Mouse (Mus musculus) ovary, adult 10 weeks (tissue): ENCODE measurements around the gene Taar6. TPM values are rescaled to one million over a fixed set of nuclear protein-coding genes. Genes with fewer than 3 reads are reported as not detected.

Experiments
- polyA plus RNA-seq: library from polyadenylated mRNA; stranded (reverse); fragments of 350-450 nt; fragmentation: Illumina TruSeq; extraction: RNeasy Lipid Tissue Mini Kit (QIAGEN cat#74804); gene quantifications from one replicate; pipeline ENCODE4 v1.2.3, GENCODE M21; 2014

Gene Taar6
- not detected for polyA plus RNA-seq

DNA sequence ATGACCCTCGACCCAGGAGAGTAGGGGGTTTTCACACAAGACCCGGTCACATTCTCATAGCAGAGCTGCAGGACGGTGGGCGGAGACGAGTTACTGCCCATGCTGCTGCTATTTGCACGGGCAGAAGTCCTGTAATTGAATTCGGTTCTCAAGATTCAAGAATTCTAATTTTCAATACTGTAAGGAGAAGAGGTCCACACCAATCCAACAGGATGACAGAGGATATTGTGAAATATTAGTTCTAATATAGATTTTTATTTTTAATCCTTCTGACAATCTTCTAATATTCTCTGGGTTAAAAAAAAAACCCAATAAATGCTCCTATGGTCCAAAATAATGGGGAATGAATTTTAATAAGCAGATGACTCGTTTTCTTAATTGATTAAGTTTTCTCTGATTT, at the start of gene Taar6:
Gene Taar6, minus strand, starts transcription at position 101 of the 400 bp plus-strand sequence.

DNA sequence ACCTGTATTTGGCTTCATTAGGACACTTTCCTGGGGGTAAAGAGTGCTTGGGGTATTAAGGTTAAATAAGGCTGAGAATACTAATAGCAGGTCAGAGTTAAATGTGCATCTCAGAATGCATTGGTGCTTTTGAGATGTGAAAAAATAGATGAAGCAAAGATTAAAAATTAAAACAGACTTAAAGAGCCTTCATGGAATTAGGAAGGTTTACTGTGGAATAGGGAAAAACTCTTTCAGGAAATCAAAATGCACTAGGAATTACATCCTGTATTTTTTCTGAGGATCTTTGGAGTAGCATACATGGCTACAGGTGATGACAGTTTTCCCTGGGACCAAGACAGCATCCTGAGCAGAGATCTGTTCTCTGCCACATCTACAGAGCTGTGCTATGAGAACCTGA, 41.5 kb upstream of the Taar6 start, which contains the start of gene Taar7d:
Gene Taar7d, plus strand, starts transcription at position 301 of the 400 bp plus-strand sequence.

DNA sequence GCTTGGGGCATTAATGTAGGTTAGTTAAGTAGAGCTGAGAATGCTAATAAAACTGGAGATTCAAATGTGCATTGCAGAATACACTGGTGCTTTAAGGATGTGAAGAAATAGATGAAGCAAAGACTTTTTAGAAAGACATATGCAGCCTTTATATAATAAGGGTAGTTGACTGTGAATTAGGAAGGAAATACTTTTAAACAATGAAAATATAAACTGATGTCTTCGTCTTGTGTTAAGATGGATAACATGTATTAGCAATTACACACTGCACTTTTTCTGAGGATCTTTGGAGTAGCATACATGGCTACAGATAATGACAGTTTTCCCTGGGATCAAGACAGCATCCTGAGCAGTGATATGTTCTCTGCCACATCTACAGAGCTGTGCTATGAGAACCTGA, 14.2 kb upstream of the Taar6 start, which contains the start of gene Taar7b:
Gene Taar7b, plus strand, starts transcription at position 301 of the 400 bp plus-strand sequence.

DNA sequence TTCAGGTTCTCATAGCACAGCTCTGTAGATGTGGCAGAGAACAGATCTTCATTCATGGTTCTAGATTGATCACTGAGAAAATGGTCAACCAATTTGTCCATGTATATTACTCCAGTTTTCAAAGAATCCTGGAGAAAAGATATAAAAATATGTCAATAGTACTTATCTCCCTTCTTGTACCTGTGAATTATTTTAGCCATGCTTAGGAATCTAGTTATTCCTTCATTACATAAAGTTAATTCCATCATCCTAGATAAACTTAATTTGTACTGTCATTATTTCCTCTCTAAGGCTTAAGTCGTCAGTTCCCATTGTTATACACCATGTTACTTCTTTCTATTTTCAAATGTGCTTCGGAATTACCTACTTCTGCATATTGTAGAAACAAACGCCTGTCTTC, 7.9 kb upstream of the Taar6 start, which contains the start of gene Taar7a:
Gene Taar7a, minus strand, starts transcription at position 101 of the 400 bp plus-strand sequence.

DNA sequence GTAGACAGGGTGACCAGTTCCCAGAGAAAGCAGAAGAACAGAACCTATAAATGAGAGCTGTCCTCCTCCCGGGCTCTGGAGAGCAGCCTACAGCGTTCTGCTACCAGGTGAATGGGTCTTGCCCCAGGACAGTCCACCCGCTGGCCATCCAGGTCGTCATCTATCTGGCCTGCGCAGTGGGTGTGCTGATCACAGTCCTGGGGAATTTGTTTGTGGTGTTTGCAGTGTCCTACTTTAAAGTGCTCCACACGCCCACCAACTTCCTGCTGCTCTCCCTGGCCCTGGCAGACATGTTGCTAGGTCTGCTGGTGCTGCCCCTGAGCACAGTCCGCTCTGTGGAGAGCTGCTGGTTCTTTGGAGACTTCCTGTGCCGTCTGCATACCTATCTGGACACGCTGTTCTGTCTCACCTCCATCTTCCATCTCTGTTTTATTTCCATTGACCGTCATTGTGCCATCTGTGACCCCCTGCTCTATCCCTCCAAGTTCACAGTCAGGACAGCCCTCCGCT, 14.7 kb downstream of the Taar6 start, which contains the start of gene Taar5:
Gene Taar5, plus strand, starts transcription at position 51 of the 510 bp plus-strand sequence.

DNA sequence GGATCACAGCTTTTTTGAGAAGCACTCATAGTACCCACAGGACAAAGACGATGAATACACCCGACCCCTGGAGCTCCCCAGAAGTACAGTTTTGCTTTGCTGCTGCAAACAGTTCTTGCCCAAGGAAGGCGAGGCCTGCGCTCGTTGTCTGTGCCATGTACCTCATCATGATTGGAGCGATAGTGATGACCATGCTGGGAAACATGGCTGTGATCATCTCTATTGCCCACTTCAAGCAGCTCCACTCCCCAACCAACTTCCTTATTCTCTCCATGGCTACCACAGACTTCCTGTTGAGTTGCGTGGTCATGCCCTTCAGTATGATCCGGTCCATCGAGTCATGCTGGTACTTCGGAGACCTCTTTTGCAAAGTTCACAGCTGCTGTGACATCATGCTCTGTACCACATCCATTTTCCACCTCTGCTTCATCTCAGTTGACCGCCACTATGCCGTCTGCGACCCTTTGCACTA, 25.0 kb downstream of the Taar6 start, which contains the start of gene Taar4:
Gene Taar4, plus strand, starts transcription at position 51 of the 472 bp plus-strand sequence.

DNA sequence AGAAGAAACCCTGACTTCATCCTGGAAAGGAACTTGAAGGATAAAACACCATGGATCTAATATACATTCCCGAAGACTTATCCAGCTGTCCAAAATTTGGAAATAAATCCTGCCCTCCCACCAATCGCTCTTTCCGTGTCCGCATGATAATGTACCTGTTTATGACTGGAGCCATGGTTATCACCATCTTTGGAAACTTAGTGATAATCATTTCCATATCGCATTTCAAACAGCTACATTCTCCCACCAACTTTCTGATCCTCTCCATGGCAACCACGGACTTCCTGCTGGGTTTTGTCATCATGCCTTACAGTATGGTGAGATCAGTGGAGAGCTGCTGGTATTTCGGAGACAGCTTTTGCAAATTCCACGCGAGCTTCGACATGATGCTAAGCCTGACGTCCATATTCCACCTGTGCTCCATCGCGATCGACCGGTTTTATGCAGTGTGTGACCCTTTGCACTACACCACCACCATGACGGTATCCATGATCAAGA, 35.9 kb downstream of the Taar6 start, which contains the start of gene Taar3:
Gene Taar3, plus strand, starts transcription at position 51 of the 498 bp plus-strand sequence.

DNA sequence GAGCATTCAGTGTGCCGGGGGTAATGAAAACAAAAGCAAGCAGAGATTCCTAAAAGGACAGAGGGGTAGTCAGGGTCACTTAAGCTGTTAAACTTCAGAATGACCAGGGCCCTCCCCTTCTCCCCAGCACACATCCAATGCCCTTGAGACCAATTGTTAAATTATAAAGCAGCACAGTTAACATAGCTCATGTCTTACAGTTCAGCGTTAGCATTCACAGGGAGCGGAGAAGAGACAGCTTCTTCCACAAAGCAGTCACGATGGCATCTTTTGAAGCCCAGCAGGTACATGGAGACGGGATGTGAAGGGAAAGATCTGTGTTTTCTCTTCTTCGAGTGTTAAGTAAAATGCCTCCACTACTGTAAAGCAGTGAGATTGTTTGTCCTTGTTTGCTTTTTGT, 47.1 kb downstream of the Taar6 start, which contains the start of gene Taar2:
Gene Taar2, plus strand, starts transcription at position 261 of the 400 bp plus-strand sequence.

Other genes with a start within 250 kb of the Taar6 start
- gene Rps12, start 198.4 kb downstream of the Taar6 start, polyA plus RNA-seq = 507 TPM
- 20.2 TPM for gene Slc18b1, start 188.7 kb downstream of the Taar6 start, polyA plus RNA-seq
- gene Vnn3, start 134.2 kb downstream of the Taar6 start, polyA plus RNA-seq = 0.74 TPM
- gene Vnn1, start 91.0 kb downstream of the Taar6 start, polyA plus RNA-seq = 71.7 TPM
- gene Taar1, start 65.3 kb downstream of the Taar6 start, polyA plus RNA-seq = not detected
- not detected for gene Taar2, start 47.1 kb downstream of the Taar6 start, polyA plus RNA-seq
- not detected for gene Taar3, start 36.1 kb downstream of the Taar6 start, polyA plus RNA-seq
- not detected for gene Taar4, start 25.2 kb downstream of the Taar6 start, polyA plus RNA-seq
- not detected for gene Taar5, start 14.9 kb downstream of the Taar6 start, polyA plus RNA-seq
- gene Taar7a, start 7.8 kb upstream of the Taar6 start, polyA plus RNA-seq = not detected
- not detected for gene Taar7b, start 14.3 kb upstream of the Taar6 start, polyA plus RNA-seq
- not detected for gene Taar7d, start 41.6 kb upstream of the Taar6 start, polyA plus RNA-seq
- not detected for gene Taar7e, start 52.0 kb upstream of the Taar6 start, polyA plus RNA-seq
- gene Taar7f, start 63.9 kb upstream of the Taar6 start, polyA plus RNA-seq = not detected
- gene Taar8a, start 90.9 kb upstream of the Taar6 start, polyA plus RNA-seq = not detected
- gene Taar8b, start 106.6 kb upstream of the Taar6 start, polyA plus RNA-seq = not detected
- gene Taar8c, start 116.3 kb upstream of the Taar6 start, polyA plus RNA-seq = not detected
- gene Taar9, start 123.9 kb upstream of the Taar6 start, polyA plus RNA-seq = not detected
- gene Stx7, start 163.7 kb upstream of the Taar6 start, polyA plus RNA-seq = 158 TPM
- 11.5 TPM for gene Moxd1, start 237.9 kb upstream of the Taar6 start, polyA plus RNA-seq